Mouse (Mus musculus): Measurements from ENCODE around the gene Mindy4.

The Mindy4 gene

GRCm38 (mm10) chr6:55344291-55345016 lies 141.3 kb downstream of the Mindy4 start:
- no peak for DNase-seq

GRCm38 (mm10) chr6:55345264-55345663 lies 142.1 kb downstream of the Mindy4 start:
- DNase-seq, result no peak

- DNase-seq, result no peak
Measured at GRCm38 (mm10) chr6:55346491-55346890, 143.3 kb downstream of the Mindy4 start.

- no peak for DNase-seq
Measured at GRCm38 (mm10) chr6:55347711-55348571, 144.8 kb downstream of the Mindy4 start.

GRCm38 (mm10) chr6:55349231-55349630 lies 146.0 kb downstream of the Mindy4 start:
- no peak for DNase-seq

GRCm38 (mm10) chr6:55350383-55350952 lies 147.3 kb downstream of the Mindy4 start:
- DNase-seq, result no peak

- no peak for DNase-seq
Measured at GRCm38 (mm10) chr6:55351712-55352111, 148.5 kb downstream of the Mindy4 start.

GRCm38 (mm10) chr6:55353711-55354445 lies 150.7 kb downstream of the Mindy4 start:
- no peak for DNase-seq

- no peak for DNase-seq
Measured at GRCm38 (mm10) chr6:55354456-55355117, 151.4 kb downstream of the Mindy4 start.

GRCm38 (mm10) chr6:55355575-55355974 lies 152.4 kb downstream of the Mindy4 start:
- no peak for DNase-seq

GRCm38 (mm10) chr6:55356017-55356703 lies 153.0 kb downstream of the Mindy4 start:
- DNase-seq, result no peak

- DNase-seq, result no peak
Measured at GRCm38 (mm10) chr6:55356976-55357635, 153.9 kb downstream of the Mindy4 start.

- peak; percentile 79 for DNase-seq
Measured at GRCm38 (mm10) chr6:55357636-55358031, 154.5 kb downstream of the Mindy4 start.

- DNase-seq, result no peak
Measured at GRCm38 (mm10) chr6:55358731-55359143, 155.6 kb downstream of the Mindy4 start.

GRCm38 (mm10) chr6:55362663-55363062 lies 159.5 kb downstream of the Mindy4 start:
- DNase-seq, result no peak

GRCm38 (mm10) chr6:55367126-55367525 lies 163.9 kb downstream of the Mindy4 start:
- no peak for DNase-seq
